Mouse (Mus musculus) forebrain, postnatal 0 days (tissue): Measurements from ENCODE around the gene Pip5k1b. TPM values are rescaled to one million over a fixed set of nuclear protein-coding genes. Genes with fewer than 3 reads are reported as not detected.

Experiments used
- ATAC-seq: fragments of 200-750 bp; cut with Nextera tagmentation; 2 replicates; pipeline ENCODE4 v1.8.0; 2017; ENCODE audit warnings: mild to moderate bottlenecking, moderate library complexity
- DNase-seq: peaks from one replicate; pipeline ENCODE4 v3.0.0-alpha.2; 2015
- H3K27ac ChIP-seq: fragments of 300-500 bp; sonication (generic); 2 replicates; pipeline ENCODE4 v1.5.1; 2014; ENCODE audit warnings: low read depth, mild to moderate bottlenecking, antibody characterized with exemption, low read length, moderate library complexity, mixed read lengths
- H3K27me3 ChIP-seq: fragments of 300-500 bp; sonication (generic); 2 replicates; pipeline ENCODE4 v1.6.1; 2014; ENCODE audit warnings: mild to moderate bottlenecking, low read length, mixed read lengths; ENCODE audit not compliant: insufficient read depth
- H3K36me3 ChIP-seq: fragments of 300-500 bp; sonication (generic); 2 replicates; pipeline ENCODE4 v1.6.1; 2014; ENCODE audit warnings: mild to moderate bottlenecking, moderate library complexity; ENCODE audit not compliant: insufficient read depth
- H3K4me1 ChIP-seq: fragments of 300-500 bp; sonication (generic); 2 replicates; pipeline ENCODE4 v1.6.1; 2014; ENCODE audit warnings: antibody characterized with exemption; ENCODE audit not compliant: insufficient read depth
- H3K4me2 ChIP-seq: fragments of 300-500 bp; sonication (generic); 2 replicates; pipeline ENCODE4 v1.6.1; 2014; ENCODE audit warnings: low read depth, mild to moderate bottlenecking, moderate library complexity
- H3K4me3 ChIP-seq: fragments of 300-500 bp; sonication (generic); 2 replicates; pipeline ENCODE4 v1.5.1; 2014; ENCODE audit warnings: low read depth, low read length, mixed read lengths
- H3K9ac ChIP-seq: fragments of 300-500 bp; sonication (generic); 2 replicates; pipeline ENCODE4 v1.6.1; 2014; ENCODE audit warnings: mild to moderate bottlenecking
- H3K9me3 ChIP-seq: fragments of 300-500 bp; sonication (generic); 2 replicates; pipeline ENCODE4 v1.6.1; 2016; ENCODE audit warnings: low read length
- CTCF ChIP-seq: sonication (generic); IDR thresholded peaks from 2 replicates; pipeline ENCODE4 v1.5.1; 2016; ENCODE audit warnings: antibody characterized with exemption, control low read depth, low read depth
- WGBS: fragments of 180-500 bp; shearing (Covaris S2); extraction: QIAGEN DNeasy Blood & Tissue Kit; methylation state at CpG from one replicate; pipeline ENCODE4 v1.1.7; 2014; 5-methylcytosine and 5-hydroxymethylcytosine counted together
- polyA plus RNA-seq: library from polyadenylated mRNA; unstranded; fragments of >200 nt; fragmentation: Nextera tagmentation; extraction: Ambion mirVana; gene quantifications from 2 replicates; pipeline ENCODE4 v1.2.1, GENCODE M21; 2015
- total RNA-seq: library from RNA; depleted of rRNA; stranded (reverse); fragments of >200 nt; gene quantifications from 2 replicates; pipeline ENCODE4 v1.2.3, GENCODE M21; 2014

Gene Pip5k1b
- total and polyA plus RNA-seq, 2 experiments from 2014 or later = 1.8 to 2.7 TPM

DNA sequence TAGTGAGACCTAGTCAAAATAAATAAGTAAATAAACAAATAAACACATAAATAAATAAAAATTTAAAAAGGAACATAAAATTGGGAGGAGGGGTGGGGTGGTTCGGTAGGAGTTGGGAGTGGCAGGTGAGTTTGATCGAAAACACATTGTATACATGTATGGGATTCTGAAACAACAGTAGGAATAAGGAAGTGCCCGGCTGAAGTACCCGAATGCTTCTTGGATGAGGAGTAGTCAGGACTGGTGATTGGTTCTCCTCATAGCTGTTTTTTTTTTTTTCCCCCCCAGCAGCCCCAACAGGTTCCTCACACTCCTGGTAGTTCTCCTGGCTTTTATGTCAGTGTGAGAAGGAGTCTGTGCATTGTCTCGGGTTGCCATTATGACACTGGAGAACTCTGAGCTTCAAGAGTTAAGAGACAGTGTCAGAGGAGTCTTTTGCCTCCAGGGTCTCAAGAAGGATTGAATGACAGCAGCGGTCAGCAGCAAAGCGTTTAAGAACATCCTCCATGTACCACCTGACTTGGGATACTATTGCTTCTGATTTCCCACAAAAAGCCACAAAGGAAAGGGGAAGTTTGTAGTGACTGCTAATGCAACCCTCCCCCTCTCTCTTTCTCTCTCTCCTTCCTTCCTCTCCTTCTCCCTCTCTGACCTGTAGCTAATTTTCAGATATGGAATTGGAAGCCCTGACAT lies 274.2 kb downstream of the Pip5k1b start:
- H3K4me3 ChIP-seq = no peak overlapping the region
- DNase-seq (no peak), ATAC-seq (no peak)
- H3K27me3 ChIP-seq = no peaks in the 10 kb centered on the region
- TF ChIP-seq CTCF = no peak
- no peak overlapping the region for H3K27ac ChIP-seq
- H3K4me1 ChIP-seq = no peaks in the 10 kb centered on the region
- no peak overlapping the region for H3K9ac ChIP-seq
- no peaks in the 10 kb centered on the region for H3K9me3 ChIP-seq
- H3K4me2 ChIP-seq = peak overlapping the region; percentile 87; the same call in 1 of the 2 replicates
- H3K36me3 ChIP-seq = no peaks in the 10 kb centered on the region
- 67% methylated on average over 7 of the region's 7 CpGs for WGBS

DNA sequence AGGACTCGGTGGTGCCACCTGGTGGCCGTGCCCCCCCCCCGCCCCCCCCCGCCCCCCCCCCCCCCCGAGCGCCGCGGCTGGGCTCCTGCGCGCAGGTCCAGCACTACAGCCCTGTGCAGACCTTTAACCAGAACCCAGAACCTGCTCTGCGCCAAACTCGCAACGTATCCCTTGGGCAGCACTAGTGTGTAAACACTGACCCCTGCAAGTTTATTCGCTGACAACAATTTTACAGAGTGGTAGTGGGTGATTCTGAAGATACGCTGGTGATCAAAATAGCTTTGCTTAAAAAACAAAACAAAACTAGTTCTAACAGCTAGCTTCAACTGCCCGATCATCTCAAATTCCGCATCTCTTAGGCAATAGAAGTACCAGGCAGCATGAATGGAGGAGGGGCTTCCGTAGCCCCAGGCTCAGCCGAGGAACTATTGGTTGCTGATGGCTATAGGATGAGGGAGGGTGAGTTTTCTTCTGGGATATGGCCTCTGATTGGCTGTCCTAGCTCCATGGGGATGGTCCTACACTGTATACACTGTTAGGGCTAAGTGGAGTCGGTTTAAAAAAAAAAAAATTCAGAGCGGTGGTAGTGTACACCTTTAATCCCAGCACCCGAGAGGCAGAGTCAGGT lies 275.0 kb downstream of the Pip5k1b start, which contains the start of gene Fxn:
Fxn (minus strand) TSS at position 5 of the 628 bp plus-strand sequence.
- H3K9ac ChIP-seq = peak within 1 kb of the TSS; percentile 75
- H3K36me3 ChIP-seq = no peaks in the 10 kb centered on the region
- peak within 1 kb of the TSS; percentile 65 for H3K4me3 ChIP-seq
- ATAC-seq (peak; percentile 90), DNase-seq (peak; percentile 82)
- H3K4me1 ChIP-seq = no peaks in the 10 kb centered on the region
- TF ChIP-seq CTCF = no peak
- peak within 1 kb of the TSS; percentile 80 for H3K27ac ChIP-seq
- no peaks in the 10 kb centered on the region for H3K27me3 ChIP-seq
- peak within 1 kb of the TSS; percentile 87 for H3K4me2 ChIP-seq
- H3K9me3 ChIP-seq = no peaks in the 10 kb centered on the region
- WGBS = under 1% methylated on average over 16 of the region's 22 CpGs

DNA sequence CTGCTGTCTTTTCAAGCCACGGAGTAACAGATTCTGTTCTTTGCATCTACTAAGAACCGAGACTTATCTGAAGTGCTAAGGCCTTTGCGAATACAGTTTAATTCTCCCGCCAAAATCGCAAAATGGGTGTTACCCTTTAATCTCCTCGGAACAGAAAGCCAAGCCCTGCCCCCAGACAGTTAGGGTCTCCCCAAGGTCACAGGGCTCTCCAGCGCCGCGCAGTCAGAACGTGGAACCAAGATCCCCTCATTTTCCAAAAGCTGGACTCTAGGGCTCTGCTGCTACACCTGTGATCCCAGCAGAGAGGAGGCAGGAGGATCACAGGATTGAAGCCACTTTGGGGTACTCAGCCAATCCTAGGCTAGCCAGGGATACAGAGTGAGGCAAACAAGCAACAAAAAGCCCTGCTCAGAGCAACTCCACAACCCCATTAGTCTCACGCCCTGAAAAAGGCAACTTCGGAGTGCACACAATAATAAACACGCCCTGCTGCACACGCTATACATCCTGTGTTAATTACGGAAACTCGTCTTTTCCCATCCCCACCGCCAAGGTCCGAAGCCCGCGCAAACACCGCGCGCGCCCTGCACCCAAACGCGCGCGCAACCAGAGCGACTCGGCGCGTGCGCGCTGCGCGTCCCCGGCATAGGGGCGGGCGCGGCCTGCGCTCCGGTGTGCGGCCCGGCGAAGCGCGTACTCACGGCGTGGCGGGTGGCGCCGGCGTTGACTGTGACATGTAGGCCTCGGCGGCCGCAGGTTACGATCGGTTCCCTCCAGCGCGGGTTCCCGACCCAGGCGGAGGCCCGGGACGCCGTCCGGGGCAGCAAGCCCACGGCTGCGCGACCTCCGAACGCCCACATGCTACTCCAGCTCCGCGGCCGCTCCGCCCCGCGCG lies 275.7 kb downstream of the Pip5k1b start:
- peak; percentile 50 for TF ChIP-seq CTCF
- ATAC-seq = peak; percentile 77
- 2% methylated on average over 67 of the region's 78 CpGs for WGBS

DNA sequence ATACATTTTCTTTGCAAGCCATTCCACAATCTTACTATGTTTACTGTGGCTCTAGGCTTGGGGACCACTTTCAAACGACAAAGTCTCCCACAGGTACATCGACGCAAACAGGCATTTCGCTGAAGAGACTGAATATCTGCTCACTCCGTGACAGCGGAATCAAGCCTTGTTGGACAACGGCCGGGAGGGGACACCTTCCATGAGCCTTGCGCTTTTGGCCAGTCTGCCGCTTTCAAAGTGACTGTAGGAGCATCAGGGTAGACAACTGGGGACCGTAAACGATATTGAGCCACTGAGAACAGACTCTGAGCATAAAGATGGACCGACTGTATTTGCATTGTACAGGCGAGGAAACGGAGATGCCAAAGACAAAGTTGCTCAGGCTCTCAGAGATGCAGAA lies 276.8 kb downstream of the Pip5k1b start:
- Histone ChIP-seq H3K27me3 (no peaks in the 10 kb centered on the region), H3K4me3 (no peak overlapping the region), H3K4me1 (no peaks in the 10 kb centered on the region), H3K27ac (no peak overlapping the region), H3K4me2 (0 out of 2 replicates have a peak overlapping the region, but pooled peaks have one; percentile 87), H3K9me3 (no peaks in the 10 kb centered on the region), H3K9ac (no peak overlapping the region), H3K36me3 (peaks cover 3% of the 10 kb centered on the region; the same call in 1 of the 2 replicates)
- WGBS = 86% methylated on average over 15 of the region's 15 CpGs
- no peak for TF ChIP-seq CTCF
- ATAC-seq = no peak
- no peak for DNase-seq

More for the DNA sequence above, 275.7 kb downstream of the Pip5k1b start:
- Histone ChIP-seq H3K27me3 (no peaks in the 10 kb centered on the region), H3K4me1 (no peaks in the 10 kb centered on the region), H3K4me2 (peak overlapping the region; percentile 87), H3K4me3 (peak overlapping the region; percentile 65), H3K27ac (peak overlapping the region; percentile 80), H3K9ac (peak overlapping the region; percentile 75), H3K36me3 (peaks cover 3% of the 10 kb centered on the region; the same call in 1 of the 2 replicates), H3K9me3 (no peaks in the 10 kb centered on the region)
- DNase-seq = peak; percentile 93

DNA sequence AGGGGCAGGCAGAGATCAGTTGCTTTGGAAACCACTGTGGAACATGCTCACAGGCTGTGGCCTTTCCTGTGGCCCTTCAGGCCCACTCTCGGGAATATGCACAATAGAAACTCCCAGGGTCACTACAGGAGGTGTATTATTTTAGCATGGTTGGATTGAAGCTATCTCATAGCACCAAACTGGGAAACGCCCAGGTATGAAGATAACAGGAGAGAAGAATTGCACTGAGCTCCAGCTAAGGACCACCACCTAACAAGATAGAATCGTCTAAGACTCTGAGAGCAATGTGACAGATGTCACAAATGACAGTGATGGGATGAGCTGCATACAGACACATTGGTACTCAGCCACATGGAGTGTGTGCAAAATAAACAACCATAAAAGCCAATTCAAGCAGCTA lies 281.4 kb downstream of the Pip5k1b start:
- no peaks in the 10 kb centered on the region for H3K27me3 ChIP-seq
- H3K9ac ChIP-seq = no peak overlapping the region
- 48% methylated on average over 3 of the region's 3 CpGs for WGBS
- no peak overlapping the region for H3K4me2 ChIP-seq
- no peak for TF ChIP-seq CTCF
- DNase-seq = no peak
- H3K4me1 ChIP-seq = no peaks in the 10 kb centered on the region; the same call in 1 of the 2 replicates
- no peak overlapping the region for H3K27ac ChIP-seq
- H3K4me3 ChIP-seq = no peak overlapping the region
- H3K9me3 ChIP-seq = no peaks in the 10 kb centered on the region
- peaks cover 3% of the 10 kb centered on the region; the same call in 1 of the 2 replicates for H3K36me3 ChIP-seq
- ATAC-seq = no peak

DNA sequence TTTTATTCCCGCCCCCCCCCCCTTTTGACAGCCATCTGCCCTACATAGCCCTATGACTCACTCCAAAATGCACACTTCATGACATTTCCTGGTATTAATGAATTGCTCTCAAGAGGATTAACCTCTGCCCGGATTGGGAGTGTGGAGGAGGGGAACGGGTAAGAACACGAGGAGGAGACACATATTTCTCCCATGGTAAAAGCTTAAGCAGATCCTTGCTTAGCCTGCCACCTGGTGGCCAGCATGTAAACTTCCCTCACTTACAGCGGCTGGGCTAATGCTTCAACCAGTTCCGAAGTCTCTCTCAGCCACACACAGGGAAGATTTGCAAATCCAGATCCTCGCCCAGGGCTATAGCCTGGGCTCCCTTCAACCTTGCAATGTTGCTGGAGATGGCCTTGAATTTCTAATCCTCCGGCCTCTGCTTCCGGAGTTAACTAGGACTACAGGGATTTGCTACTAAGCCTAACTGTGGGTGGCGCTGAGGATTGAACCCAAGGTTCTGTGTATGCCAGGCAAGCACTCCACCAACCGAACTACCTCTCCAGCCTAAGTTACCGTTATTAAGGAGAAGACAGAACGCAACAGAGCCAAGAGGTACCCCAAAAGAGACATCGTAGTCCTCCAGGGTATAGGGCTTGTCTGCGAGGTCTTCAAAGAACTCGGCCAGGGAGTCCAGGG lies 283.8 kb downstream of the Pip5k1b start:
- ATAC-seq (peak; percentile 92), DNase-seq (peak; percentile 92)
- Histone ChIP-seq H3K36me3 (peaks cover 3% of the 10 kb centered on the region; the same call in 1 of the 2 replicates), H3K4me3 (0 out of 2 replicates have a peak overlapping the region, but pooled peaks have one; percentile 5), H3K4me1 (no peaks in the 10 kb centered on the region; the same call in 1 of the 2 replicates), H3K27me3 (no peaks in the 10 kb centered on the region), H3K9me3 (no peaks in the 10 kb centered on the region), H3K4me2 (peak overlapping the region; percentile 37), H3K9ac (no peak overlapping the region; the same call in 1 of the 2 replicates), H3K27ac (no peak overlapping the region)
- peak; percentile 96 for TF ChIP-seq CTCF
- WGBS = 44% methylated on average over 16 of the region's 16 CpGs
